Mouse (Mus musculus) thymus, postnatal 0 days (tissue): ENCODE data around the gene Neurod6. TPM values are rescaled to one million over a fixed set of nuclear protein-coding genes. Genes with fewer than 3 reads are reported as not detected.

Experiments used
- DNase-seq: peaks from one replicate; pipeline ENCODE4 v3.0.0-alpha.2; 2015; ENCODE audit warnings: low spot score
- polyA plus RNA-seq: library from polyadenylated mRNA; unstranded; fragments of >200 nt; fragmentation: Nextera tagmentation; extraction: Ambion mirVana; gene quantifications from 2 replicates; pipeline ENCODE4 v1.2.1, GENCODE M21; 2015

Gene Neurod6
- polyA plus RNA-seq, 1 experiment from 2014 or later = not detected

GRCm38 (mm10) chr6:55646824-55647560, 34.1 kb downstream of the Neurod6 start:
- DNase-seq = no peak

- DNase-seq = no peak
Observed at GRCm38 (mm10) chr6:55646111-55646823, 34.8 kb downstream of the Neurod6 start.

GRCm38 (mm10) chr6:55634662-55635061, 46.4 kb downstream of the Neurod6 start:
- no peak for DNase-seq

Other genes with a start within 250 kb of the Neurod6 start
- 0.40 and 0.44 TPM in 2 replicates for gene Adcyap1r1, start 229.3 kb downstream of the Neurod6 start, polyA plus RNA-seq
- 0.05 TPM in 1 of 2 replicates, not detected in the other for gene Itprid1, start 155.6 kb upstream of the Neurod6 start, polyA plus RNA-seq